Mouse (Mus musculus): ENCODE results near the gene Smim5.

GRCm38 (mm10) chr11:115876438-115876837, 23.3 kb upstream of the Smim5 start:
- TF ChIP-seq POLR2A (IDR thresholded peaks at IDR 0.05; ENCODE audit: low read depth, low read length) (no peak), CTCF (IDR thresholded peaks at IDR 0.05; ENCODE audit: extremely low read depth, insufficient read length, insufficient replicate concordance, low read depth, low read length) (peak; percentile 42; the same call in 1 of the 2 replicates)
